Mouse (Mus musculus): ENCODE data around the gene Klk5.
A peak's percentile ranks its signal among the peaks of the same experiment; 100 is the strongest.

GRCm38 (mm10) chr7:43894836-43895235, 53.1 kb downstream of the Klk5 start:
- peak; percentile 79 for TF ChIP-seq CTCF (IDR thresholded peaks at IDR 0.05; ENCODE audit: borderline replicate concordance, insufficient read depth, low read depth, low read length)
- TF ChIP-seq POLR2A (IDR thresholded peaks at IDR 0.05; ENCODE audit: borderline replicate concordance, insufficient read depth, low read length), result no peak

All from cerebellum, adult 2 months (tissue).